Mouse (Mus musculus): ENCODE measurements at regions not wholly inside any gene's neighbourhood (a gene's known extent, or its start where the extent isn't known, plus 50 kb on each side); places are given as distances from the start of the nearest gene placed in this dataset.

DNA sequence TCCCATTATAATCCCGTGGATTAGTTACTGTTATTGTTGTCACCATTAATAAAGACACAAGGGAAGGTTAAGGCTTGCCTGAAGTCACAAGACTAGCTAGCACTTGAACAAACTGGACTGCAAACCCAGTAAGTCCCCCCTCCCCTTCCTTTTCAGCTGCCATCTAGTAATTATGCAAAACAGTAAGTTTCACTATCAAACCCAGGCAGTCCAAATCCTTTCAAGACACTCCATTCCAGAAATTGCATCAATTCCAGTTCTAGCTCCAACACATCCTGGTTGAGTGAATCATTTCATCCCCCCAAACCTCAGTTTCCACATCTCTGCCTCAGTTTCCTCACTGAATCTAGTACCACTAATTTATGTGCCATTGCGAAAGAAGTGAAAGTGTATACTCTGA is 129.7 kb upstream of the Plxnc1 start:
- TF ChIP-seq POLR2A (IDR thresholded peaks at IDR 0.05; ENCODE audit: insufficient read depth, low read length) (no peak), CTCF (IDR thresholded peaks at IDR 0.05; ENCODE audit: low read depth, low read length) (no peak), EP300 (IDR thresholded peaks at IDR 0.05; ENCODE audit: insufficient read depth, low read depth, low read length) (no peak)

All from ES-Bruce4 (cell line).